Mouse (Mus musculus) lung, postnatal 10 days (tissue): ENCODE measurements around the gene Aspdh.

Experiments used
- DNase-seq: peaks from one replicate; pipeline ENCODE4 v3.0.0; 2021

Aspdh gene

DNA sequence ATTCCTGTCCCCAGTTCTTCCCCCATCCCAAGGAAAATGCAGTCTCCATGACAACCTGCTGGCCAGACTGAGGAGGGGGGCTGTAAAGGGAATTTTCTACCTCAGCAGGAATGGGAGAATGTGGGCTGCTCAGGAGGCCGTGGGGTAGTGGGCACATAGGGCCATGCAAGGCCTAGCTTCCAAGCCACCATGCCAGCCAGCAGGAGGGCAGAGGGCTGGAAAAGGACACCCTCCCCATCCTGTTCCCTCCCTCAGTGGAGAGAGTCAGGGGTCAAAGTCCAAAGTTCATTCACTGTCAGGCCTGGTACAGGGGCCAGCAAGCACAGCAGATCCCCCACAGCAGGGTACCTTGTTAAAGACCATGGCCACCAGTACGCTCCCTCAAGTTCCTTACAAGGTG is at the start of gene Aspdh:
Gene Aspdh, plus strand, starts transcription at position 281 of the 400 bp plus-strand sequence.
- no peak for DNase-seq

- DNase-seq: no peak
These were observed 37.5 kb upstream of the Aspdh start for GRCm38 (mm10) chr7:44427666-44428065.

DNA sequence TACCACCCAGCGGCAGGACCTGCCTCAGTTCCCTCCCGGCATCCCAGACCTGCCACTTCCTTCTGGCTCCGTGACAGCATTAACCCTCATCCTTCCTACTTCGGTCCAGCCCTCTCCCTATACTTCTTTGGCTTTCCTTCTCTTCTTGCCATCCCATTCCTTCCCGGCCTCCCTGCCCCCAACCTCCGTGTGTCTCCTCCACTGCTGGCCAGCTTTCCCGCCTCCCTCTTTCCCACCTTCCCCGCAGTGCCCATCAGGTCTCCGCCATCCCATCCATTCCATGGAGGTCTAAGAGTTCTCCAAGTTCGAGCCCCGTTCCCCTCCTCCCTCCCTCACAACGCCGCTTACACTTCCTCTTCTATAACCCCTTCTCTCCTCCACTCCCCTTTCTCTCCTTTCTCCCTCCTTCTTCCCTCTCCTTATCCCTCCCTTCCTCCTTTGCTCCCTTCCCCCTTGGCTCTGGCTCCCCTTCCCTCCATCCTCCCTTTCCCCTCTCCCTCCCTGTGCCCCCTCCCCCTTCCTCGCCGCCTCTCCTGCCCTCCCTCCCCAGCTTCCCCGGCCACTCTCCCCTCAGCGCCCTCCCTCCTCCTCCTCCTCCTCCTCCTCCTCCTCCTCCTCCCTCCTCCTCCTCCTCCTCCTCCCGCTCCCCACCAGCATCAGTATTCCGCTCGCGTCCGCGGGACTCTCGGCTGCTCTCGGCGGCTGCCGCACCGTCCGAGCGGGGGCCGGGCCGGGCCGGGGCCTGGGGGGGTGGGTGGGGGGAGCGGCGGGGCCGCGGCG is 36.8 kb upstream of the Aspdh start:
- no peak for DNase-seq

DNA sequence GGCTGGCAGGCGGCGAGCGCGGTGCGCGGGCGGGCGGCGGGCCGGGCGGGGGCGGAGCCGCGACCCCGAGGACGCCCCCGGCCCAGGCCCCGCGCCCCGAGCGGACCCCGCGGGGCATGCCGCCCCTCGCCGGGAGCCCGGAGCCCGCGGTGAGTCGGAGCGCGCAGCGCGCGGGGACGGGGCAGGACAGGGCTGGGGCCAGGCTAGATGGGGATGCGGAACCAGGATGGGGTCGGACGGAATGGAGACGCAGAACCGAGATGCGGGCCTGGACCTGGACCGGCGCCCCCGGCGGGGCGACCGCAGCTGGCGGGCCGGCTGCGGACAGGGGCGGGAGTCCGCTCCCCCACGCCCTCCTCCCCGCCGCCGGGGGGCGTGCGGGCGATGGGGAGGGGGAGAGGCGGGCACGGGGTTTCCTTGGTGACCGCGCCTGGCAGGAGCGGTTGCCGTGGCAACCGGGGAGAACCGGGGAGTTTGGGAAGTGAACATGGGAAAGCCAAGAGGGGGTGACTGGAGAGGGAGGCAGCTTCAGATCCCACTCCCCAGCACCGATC is 36.1 kb upstream of the Aspdh start, which contains the start of gene Lrrc4b:
Gene Lrrc4b, plus strand, starts transcription at position 51 of the 554 bp plus-strand sequence.
- DNase-seq: no peak

DNA sequence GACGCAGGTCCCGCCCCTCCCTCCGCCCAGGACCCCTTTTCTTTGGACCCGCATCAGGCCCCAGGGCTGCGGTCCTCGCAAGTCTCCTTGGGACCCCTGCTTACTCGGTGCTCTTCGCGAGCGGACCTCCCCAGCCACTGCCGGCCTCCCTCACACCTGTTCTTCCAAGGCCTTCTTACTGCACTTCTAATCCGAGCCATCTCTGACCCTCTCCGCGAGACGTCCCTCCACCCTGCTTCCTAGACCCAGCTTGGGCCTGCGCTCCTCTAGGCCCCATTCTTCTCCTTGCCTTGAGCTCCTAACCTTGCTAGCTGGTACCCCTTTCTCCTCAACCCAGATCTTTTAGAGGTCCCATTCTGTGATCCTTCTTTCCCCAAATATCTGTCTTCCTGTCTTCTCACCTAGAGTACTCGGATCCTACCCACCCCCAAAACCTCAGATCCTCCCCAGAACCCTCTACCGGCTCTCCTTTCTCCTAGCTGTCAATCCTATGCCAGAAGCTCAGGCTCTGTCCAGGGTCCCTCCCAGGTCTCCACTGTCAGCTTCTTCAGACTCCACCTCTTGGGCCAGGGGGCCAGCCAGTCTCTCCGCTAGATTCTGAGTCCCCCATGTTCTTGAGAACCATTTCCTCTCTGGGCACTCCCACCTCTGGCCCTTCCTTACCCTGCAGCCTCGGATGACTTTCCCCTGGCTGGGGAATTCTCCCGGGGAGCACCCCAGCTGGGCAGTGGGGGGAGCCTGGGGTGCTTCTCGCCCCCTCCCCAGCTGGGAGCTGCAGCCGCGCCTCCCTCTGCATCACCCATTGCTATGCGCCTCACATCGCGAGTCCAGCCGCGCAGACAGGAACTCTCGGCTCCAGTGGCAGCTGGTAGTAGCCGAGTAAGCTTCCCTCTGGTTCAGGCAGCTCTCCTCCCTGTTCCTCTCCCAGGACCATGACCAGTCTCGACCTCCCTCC is 35.4 kb upstream of the Aspdh start:
- DNase-seq: no peak

- no peak for DNase-seq
These were observed 32.6 kb upstream of the Aspdh start for GRCm38 (mm10) chr7:44432550-44432949.

DNA sequence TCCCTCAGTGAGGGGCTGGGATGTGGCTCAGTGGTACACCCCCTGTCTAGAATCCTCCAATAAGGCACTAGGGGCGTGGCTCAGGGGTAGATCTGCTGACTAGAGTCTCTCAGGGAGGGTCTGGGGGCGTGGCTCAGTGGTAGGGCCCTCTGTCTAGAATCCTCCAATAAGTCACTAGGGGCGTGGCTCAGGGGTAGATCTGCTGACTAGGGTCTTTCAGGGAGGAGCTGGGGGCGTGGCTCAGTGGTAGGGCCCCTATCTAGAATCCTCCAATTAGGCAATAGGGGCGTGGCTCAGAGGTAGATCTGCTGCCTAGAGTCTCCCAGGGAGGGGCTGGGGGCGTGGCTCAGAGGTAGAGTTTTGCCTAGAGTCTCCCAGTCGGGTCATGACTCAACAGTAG is 31.8 kb upstream of the Aspdh start:
- DNase-seq: peak; percentile 19

DNA sequence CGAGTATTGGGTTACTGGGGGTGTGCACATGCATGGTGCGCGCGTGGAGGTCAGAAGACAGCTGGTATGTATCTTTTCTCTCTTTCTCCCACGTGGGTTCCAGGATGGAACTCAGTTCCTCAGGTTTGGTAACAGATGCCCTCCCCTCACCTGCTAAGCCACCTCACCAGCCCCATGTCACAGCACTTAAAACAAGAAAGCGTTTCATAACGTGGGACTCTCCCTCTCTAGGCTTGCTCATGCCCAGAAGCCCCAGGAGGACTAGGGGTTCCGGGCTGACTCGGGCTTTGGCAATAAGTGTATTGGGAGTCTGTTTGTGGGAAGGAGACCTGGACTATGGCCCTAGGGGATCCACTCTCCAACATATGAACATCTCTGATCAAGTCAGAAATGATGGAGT is 31.1 kb upstream of the Aspdh start:
- no peak for DNase-seq

DNA sequence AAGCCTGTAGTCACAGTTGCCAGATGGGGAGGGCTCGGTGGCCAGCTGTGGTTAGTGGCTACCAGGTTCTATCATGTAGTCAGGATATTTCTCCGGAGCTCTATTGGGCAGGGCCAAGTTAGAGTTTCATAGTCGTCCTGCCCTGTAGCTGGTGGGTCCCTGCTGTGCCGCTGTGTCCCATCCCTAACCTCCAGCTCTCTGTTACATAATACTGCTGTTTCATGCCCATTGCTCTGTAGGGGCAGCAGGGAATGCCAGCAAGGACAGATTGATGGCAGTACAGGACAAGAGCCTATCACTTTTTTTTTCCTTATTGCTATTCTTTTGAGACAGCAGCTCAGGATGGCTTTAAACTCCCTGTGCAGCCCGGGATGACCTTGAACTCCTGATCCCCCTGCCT is 29.4 kb upstream of the Aspdh start:
- no peak for DNase-seq

DNA sequence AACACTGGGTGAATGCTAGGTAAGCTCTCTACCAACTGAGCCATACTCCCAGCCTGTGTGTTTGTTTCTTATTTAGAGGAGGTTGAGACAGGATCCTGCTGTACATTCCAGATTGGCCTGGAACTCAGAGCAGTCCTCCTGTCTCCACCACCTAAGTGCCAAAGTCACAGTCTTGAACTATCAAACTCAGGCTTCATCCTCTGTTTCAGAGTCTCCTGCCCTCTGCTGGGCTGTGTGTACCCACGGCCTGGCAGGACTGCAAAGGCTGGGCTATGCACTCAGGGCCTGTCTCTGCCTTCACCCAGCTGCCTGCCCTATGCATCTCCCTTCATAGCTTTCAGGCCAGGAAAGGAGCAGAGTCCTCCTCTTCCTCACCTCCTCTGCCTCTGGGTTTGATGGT is 28.9 kb upstream of the Aspdh start:
- DNase-seq: peak; percentile 28

DNA sequence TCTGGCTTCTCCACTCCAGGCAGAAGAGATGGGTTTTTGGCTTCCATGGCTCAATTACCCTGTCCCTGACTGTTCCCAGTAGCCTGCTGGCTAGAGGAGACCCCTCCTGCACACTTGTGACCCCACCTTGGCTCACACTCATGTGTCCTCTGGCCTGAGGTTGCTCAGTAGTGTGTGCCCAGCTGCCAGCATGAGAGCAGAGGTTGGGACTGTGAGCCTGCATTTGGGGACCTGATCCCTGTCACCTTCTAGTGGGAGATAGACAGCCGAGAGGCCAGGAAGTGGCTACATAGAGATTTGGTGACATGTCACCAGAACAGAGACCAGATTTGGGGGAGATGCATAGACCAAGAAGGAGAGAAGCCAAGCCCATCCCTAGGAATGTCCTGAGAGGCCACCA is 28.0 kb upstream of the Aspdh start:
- no peak for DNase-seq

DNA sequence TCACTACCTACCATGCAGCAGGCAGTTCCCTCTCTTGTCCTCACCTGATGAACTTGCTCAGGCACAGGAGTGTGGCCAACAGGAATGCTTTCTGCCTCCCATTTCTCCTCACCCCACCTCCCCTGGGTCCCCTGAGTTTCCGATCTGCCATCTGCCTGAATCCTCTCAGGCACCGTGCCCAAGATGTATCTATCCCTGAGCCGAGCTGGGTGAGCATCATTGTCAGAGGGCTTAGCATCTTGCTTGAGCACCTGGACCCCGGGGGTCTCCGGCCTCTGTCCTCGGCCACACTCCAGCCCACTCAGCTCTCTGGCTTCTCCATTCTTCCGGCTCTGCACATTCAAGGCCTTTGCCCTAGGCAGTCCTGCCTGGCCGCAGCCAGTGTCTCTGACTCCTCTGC is 27.3 kb upstream of the Aspdh start:
- DNase-seq: no peak

DNA sequence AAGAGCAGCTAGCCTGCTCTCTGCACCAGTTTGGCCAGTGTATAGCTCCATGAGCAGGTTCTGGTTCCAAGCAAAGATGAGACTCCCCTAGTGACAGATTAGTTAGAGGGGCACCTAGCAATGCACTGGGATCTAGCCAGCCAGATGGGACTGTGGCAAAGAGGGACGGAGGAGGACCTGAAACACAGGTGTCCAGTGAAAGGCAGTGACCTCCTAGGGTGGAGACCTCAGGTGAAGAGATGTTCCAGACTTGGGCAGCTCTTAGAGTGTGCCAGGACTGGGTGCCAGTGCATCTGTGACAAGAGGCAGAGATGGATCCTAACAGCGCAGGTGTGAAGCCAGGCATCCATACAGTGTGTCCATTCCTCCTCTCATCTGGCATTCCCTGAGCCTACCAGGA is 25.5 kb upstream of the Aspdh start:
- DNase-seq: no peak

GRCm38 (mm10) chr7:44440479-44440878 is 24.7 kb upstream of the Aspdh start:
- no peak for DNase-seq

DNA sequence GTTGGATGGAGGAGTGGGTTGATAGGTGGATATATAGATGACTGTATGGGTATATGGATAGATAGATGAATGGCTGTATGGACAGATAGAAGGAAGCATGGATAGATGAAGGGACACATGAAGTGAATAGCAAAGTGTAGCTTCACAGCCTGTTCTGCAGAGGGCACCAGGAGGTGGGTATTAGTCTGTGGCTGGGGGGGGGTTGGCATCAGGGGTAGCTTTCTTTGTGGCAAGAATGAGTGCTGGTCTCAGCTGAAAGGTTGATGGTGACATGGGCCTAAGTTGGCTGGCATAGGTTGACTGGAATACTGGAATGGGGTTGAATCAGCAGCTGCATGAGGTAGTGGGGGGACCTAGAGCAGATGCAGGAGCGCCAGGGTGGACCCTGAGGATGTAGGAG is 24.0 kb upstream of the Aspdh start:
- no peak for DNase-seq

- peak; percentile 16 for DNase-seq
These were observed 23.5 kb upstream of the Aspdh start for GRCm38 (mm10) chr7:44441648-44442109.

DNA sequence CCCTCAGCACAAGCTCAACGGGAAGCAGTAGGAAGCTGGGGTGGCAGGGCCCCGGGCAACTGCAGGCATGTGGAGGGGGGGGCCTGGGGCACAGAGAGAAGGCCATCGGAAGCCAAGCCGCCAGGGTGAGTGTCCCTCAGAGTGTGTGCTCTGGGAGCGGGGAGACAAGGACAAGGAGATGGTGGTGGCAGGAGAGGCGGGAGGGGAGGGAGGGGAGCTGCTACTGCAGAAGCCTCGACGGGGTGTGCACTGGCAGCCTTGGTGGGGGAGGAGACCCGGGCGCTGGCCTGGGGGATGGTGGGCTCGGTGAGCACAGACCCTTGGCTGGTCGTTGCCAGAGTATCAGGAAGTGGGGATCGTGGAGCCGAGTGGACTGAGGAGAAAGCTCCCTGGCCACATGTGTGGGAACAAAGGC is 22.8 kb upstream of the Aspdh start:
- DNase-seq: no peak

DNA sequence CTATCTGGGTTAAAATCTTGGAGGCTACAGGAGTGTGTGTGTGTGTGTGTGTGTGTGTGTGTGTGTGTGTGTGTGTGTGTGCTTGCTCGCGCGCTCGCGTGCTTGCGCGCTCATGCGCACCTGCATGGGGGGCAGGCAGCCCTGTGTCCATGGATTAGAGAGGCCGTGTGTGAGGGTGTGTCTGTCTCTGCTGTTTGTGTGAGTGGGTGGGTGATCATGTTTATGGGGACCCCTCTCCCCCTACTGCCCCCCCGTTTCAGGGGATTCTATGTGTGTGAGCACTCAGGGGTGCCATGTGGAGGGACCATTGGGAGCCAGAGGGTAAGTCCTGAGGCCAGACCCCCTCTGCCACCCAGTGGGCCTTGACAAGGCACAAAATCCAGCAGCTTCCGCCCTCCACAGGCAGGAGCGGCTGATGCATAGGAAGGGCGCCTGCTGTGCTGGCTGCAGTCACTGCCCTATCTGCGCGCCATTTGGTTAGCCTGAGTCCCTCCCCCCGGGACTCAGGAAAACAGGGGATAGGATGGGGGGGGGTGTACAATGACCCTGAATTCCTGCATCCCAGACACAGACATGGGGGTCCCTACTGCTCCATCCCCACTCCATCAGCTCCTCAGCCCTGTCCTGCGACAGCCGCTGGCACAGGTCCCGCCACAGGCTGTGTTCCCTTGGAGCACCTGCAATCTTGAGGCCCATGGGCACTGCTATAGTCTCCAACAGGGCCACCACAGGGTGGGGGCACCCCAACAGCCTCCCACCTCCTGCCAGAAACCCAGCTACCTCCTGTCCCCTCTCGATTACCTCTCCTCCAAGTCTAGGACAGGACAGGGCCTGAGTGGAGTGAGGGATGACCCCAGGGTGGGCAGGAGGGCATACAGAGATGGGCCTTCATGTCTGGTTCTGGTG is 21.7 kb upstream of the Aspdh start:
- no peak for DNase-seq

DNA sequence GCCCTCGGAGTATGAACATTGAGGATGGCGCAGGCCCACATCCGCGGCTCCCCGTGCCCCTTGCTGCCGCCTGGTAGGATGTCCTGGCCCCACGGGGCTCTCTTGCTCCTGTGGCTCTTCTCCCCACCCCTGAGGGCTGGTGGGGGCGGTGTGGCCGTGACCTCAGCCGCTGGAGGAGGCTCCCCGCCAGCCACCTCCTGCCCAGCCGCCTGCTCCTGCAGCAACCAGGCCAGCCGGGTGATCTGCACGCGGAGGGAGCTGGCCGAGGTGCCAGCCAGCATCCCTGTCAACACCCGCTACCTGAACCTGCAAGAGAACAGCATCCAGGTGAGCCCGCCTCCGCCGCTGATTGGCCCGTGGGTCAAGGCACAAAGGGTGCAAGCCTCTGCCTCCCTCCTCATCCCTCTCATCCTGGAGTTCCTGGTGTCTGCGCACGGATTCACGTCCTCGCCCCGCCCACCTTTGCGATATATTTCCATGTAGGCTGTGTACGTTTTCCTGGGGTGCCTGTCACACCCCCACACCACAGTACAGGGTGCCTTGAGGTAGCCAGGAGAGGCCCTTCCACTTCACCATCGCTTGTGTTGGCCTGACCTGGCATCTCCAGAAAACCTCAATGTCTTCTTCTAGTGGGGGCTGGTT is 20.2 kb upstream of the Aspdh start:
- DNase-seq: no peak

GRCm38 (mm10) chr7:44445528-44445923 is 19.7 kb upstream of the Aspdh start:
- no peak for DNase-seq

DNA sequence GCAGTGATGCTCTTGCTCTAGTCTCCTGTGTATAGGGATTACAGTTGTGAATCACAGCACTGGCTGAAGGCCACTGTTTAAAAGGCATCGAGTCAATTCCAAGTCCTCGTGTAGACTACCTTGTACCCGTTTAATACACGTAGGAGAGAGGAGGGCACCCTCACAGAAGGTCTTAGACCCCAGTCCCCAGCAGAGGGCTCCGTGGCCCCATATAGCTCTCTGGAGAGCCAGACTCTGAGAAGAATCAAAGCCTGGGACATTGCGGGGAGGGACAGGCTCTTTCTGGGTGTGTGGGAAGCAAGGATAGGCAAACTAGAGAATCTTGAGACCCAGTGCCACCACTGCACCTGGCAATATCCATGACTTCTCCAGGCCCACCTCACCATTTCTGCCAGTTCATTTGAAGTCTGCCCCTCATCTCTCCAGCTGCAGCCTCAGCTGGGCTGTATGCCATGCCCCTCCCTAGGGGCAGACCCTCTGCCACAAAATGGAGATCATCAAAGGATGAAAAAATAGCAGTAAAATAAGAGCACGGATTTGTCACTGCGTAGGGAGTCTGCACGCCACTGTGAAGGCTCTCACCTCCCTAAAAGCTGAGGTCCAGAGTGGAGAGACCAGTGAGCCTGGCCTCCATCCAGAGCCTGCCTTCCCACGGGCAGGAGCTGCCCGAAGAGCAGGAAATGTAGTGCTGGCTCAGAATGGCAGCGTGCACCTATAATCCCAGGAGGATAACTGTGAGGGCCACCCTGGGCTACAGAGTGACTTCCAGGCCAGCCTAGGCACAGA is 18.9 kb upstream of the Aspdh start:
- DNase-seq: no peak
